In the genomic region with DNA sequence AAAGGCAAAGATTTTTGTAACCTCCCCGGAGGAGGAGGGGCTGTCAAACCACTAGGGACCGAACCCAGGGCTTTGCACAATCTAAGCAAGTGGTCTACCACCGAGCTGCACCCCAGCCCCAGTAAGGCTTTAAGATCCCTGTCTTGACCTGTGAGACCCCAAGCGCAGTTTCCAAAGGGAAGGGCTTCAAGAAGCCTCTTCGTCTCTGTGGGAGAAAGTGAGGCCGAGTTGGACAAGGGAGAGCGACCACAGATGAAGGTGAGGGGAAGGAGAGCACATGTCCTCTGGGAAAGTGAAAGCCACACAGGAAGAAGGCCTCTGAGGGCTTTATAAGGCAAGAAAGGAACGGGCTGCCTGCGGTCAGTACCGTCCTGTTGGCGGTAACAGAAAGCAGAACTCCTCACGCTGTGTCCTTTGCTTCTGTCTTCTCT, we compare ENCODE assay signal across 10 mouse cellular contexts. TPM values are rescaled to one million over a fixed set of nuclear protein-coding genes. Genes with fewer than 3 reads are reported as not detected.
DNase-seq lines count a peak whose midpoint lies in the region; ATAC-seq and TF ChIP-seq lines count a peak whose summit lies in the region.
"Had no signal": no experiment of that assay in that cellular context is flagged by ENCODE, and none has a peak within 500 bp of the region (broad histone marks: within the 10 kb centered on the region; RNA-seq: fewer than 3 reads in every experiment).

No protein-coding gene starts in this region.

- ATAC-seq in CD4-positive, CD25-positive, alpha-beta regulatory T cell, adult 4 months = peak; percentile 93
- ATAC-seq in heart, postnatal 0 days (ENCODE audit: insufficient read depth, low read depth) = 0 out of 2 replicates have a peak, but pooled peaks have one; percentile 6
- no peak for ATAC-seq in forebrain, embryonic 11.5 days (replicated peaks; ENCODE audit: low FRiP score)

- no peak overlapping the region for H3K27ac ChIP-seq in heart, postnatal 0 days (ENCODE audit: low read depth)
- H3K27ac ChIP-seq in forebrain, embryonic 11.5 days (ENCODE audit: low read depth, low read length) = no peak overlapping the region
- H3K27ac ChIP-seq: layer of hippocampus, adult 2 months had no signal

- no peaks in the 10 kb centered on the region for H3K27me3 ChIP-seq in heart, postnatal 0 days (ENCODE audit: control insufficient read depth, insufficient read depth, low read length)
- H3K27me3 ChIP-seq in forebrain, embryonic 11.5 days (ENCODE audit: control insufficient read depth, insufficient read depth, low read length) = no peaks in the 10 kb centered on the region

- H3K4me2 ChIP-seq in heart, postnatal 0 days (ENCODE audit: low read depth, low read length) = peak overlapping the region; percentile 44; the same call in 1 of the 2 replicates
- H3K4me2 ChIP-seq in forebrain, embryonic 11.5 days (ENCODE audit: low read depth, low read length, severe bottlenecking) = no peak overlapping the region

- no peak overlapping the region for H3K9ac ChIP-seq in heart, postnatal 0 days (replicated peaks; ENCODE audit: low read depth, low read length)
- H3K9ac ChIP-seq in forebrain, embryonic 11.5 days (ENCODE audit: low read length) = no peak overlapping the region

- no peak overlapping the region for H3K4me3 ChIP-seq in heart, postnatal 0 days (ENCODE audit: low read depth, low read length)
- H3K4me3 ChIP-seq in forebrain, embryonic 11.5 days (ENCODE audit: low read depth, low read length) = no peak overlapping the region
- H3K4me3 ChIP-seq: layer of hippocampus, adult 2 months had no signal

- H3K9me3 ChIP-seq in heart, postnatal 0 days (replicated peaks; ENCODE audit: control insufficient read depth, low read length) = no peaks in the 10 kb centered on the region
- H3K9me3 ChIP-seq in forebrain, embryonic 11.5 days (ENCODE audit: control insufficient read depth, low read length) = no peaks in the 10 kb centered on the region

- no peak for TF ChIP-seq CTCF in heart, postnatal 0 days (IDR thresholded peaks at IDR 0.05; ENCODE audit: low read depth)

- no peaks in the 10 kb centered on the region for H3K36me3 ChIP-seq in heart, postnatal 0 days (replicated peaks; ENCODE audit: control insufficient read depth, insufficient read depth, low read length)
- no peaks in the 10 kb centered on the region for H3K36me3 ChIP-seq in forebrain, embryonic 11.5 days (ENCODE audit: control insufficient read depth, insufficient read depth, low read length)

- peak; percentile 28 for DNase-seq in adrenal gland, adult 2 months
- DNase-seq in adrenal gland, postnatal 25 days = no peak
- no peak for DNase-seq in heart, postnatal 0 days (ENCODE audit: low spot score)
- peak; percentile 24 for DNase-seq in lung, postnatal 10 days
- DNase-seq in forebrain, embryonic 11.5 days (ENCODE audit: low spot score) = no peak
- DNase-seq in right cerebral cortex, adult 18-20 months = no peak
- no peak for DNase-seq in ovary, postnatal 14 days (ENCODE audit: low spot score)
- DNase-seq: embryo, embryonic 11 days had no signal

- 43% methylated on average over 12 of the region's 12 CpGs for WGBS in heart, postnatal 0 days
- 64% methylated on average over 10 of the region's 12 CpGs for WGBS in forebrain, embryonic 11.5 days

- H3K4me1 ChIP-seq in heart, postnatal 0 days (ENCODE audit: control insufficient read depth, insufficient read depth) = no peaks in the 10 kb centered on the region
- no peaks in the 10 kb centered on the region for H3K4me1 ChIP-seq in forebrain, embryonic 11.5 days (replicated peaks; ENCODE audit: control insufficient read depth, insufficient read depth, low read length)

- no peak for TF ChIP-seq EP300 in heart, postnatal 0 days (IDR thresholded peaks at IDR 0.05; ENCODE audit: low read depth)

RNA-seq across cellular contexts. Expression of gene Bex6, which starts 10.4 kb away (rescaled TPM):
- not detected for total RNA-seq in adrenal gland, adult 2 months (2021)
- not detected in 2 replicates for polyA plus RNA-seq in adrenal gland, adult 2 months (2012; rRNA removed)
- not detected in 2 replicates for total RNA-seq in adrenal gland, postnatal 25 days (2021)
- polyA plus RNA-seq in CD4-positive, CD25-positive, alpha-beta regulatory T cell, adult 4 months (2017; shearing (Covaris generic)) = not detected
- total RNA-seq in heart, postnatal 0 days (2014; rRNA removed; ENCODE audit: low replicate concordance) = not detected in 2 replicates
- polyA plus RNA-seq in heart, postnatal 0 days (2015; fragmentation: Nextera tagmentation; extraction: Ambion mirVana) = not detected in 2 replicates
- 0.35 TPM in 1 of 2 replicates, not detected in the other for polyA plus RNA-seq in forebrain, embryonic 11.5 days (2014; fragmentation: Nextera tagmentation; extraction: Ambion mirVana)
- total RNA-seq: layer of hippocampus, adult 2 months had no signal

RNA-seq across cellular contexts. Expression of gene Nrros, which starts 24.6 kb away (rescaled TPM):
- 1 to 10 TPM; 4.1 to 6.3 TPM for total RNA-seq in adrenal gland, adult 2 months (2021)
- 13.4 and 14.1 TPM in 2 replicates for polyA plus RNA-seq in adrenal gland, adult 2 months (2012; rRNA removed)
- 6.1 and 8.9 TPM in 2 replicates for total RNA-seq in adrenal gland, postnatal 25 days (2021)
- polyA plus RNA-seq in CD4-positive, CD25-positive, alpha-beta regulatory T cell, adult 4 months (2017; shearing (Covaris generic)) = 10 to 100 TPM; 61.7 to 77.0 TPM
- total RNA-seq in heart, postnatal 0 days (2014; rRNA removed; ENCODE audit: low replicate concordance) = 13.4 and 16.6 TPM in 2 replicates
- polyA plus RNA-seq in heart, postnatal 0 days (2015; fragmentation: Nextera tagmentation; extraction: Ambion mirVana) = 6.1 and 6.8 TPM in 2 replicates
- polyA plus RNA-seq in forebrain, embryonic 11.5 days (2014; fragmentation: Nextera tagmentation; extraction: Ambion mirVana) = 6.7 and 7.5 TPM in 2 replicates

RNA-seq across cellular contexts. Expression of gene Fbxo45, which starts 56.9 kb away (rescaled TPM):
- 10 to 100 TPM; 12.8 to 16.8 TPM for total RNA-seq in adrenal gland, adult 2 months (2021)
- 3.3 and 3.9 TPM in 2 replicates for polyA plus RNA-seq in adrenal gland, adult 2 months (2012; rRNA removed)
- total RNA-seq in adrenal gland, postnatal 25 days (2021) = 19.6 and 22.8 TPM in 2 replicates
- 1 to 10 TPM; 5.3 to 5.5 TPM for polyA plus RNA-seq in CD4-positive, CD25-positive, alpha-beta regulatory T cell, adult 4 months (2017; shearing (Covaris generic))
- 9.8 and 13.7 TPM in 2 replicates for total RNA-seq in heart, postnatal 0 days (2014; rRNA removed; ENCODE audit: low replicate concordance)
- polyA plus RNA-seq in heart, postnatal 0 days (2015; fragmentation: Nextera tagmentation; extraction: Ambion mirVana) = 5.1 and 5.8 TPM in 2 replicates
- polyA plus RNA-seq in forebrain, embryonic 11.5 days (2014; fragmentation: Nextera tagmentation; extraction: Ambion mirVana) = 28.0 and 31.1 TPM in 2 replicates

RNA-seq across cellular contexts. Expression of gene Wdr53, which starts 57.0 kb away (rescaled TPM):
- 10 to 100 TPM; 10.2 to 16.1 TPM for total RNA-seq in adrenal gland, adult 2 months (2021)
- polyA plus RNA-seq in adrenal gland, adult 2 months (2012; rRNA removed) = 0.62 and 1.6 TPM in 2 replicates
- total RNA-seq in adrenal gland, postnatal 25 days (2021) = 15.1 and 16.3 TPM in 2 replicates
- polyA plus RNA-seq in CD4-positive, CD25-positive, alpha-beta regulatory T cell, adult 4 months (2017; shearing (Covaris generic)) = 10 to 100 TPM; 21.4 to 22.3 TPM
- total RNA-seq in heart, postnatal 0 days (2014; rRNA removed; ENCODE audit: low replicate concordance) = 3.6 and 5.8 TPM in 2 replicates
- polyA plus RNA-seq in heart, postnatal 0 days (2015; fragmentation: Nextera tagmentation; extraction: Ambion mirVana) = 10.3 and 11.7 TPM in 2 replicates
- 17.4 and 20.3 TPM in 2 replicates for polyA plus RNA-seq in forebrain, embryonic 11.5 days (2014; fragmentation: Nextera tagmentation; extraction: Ambion mirVana)

Comparison
In these comparisons a context has a peak if more than half of its experiments do, and no peak if none do; other contexts are left out.
1. DNase-seq: peak in adrenal gland, adult 2 months (single experiment) and lung, postnatal 10 days (single experiment); none in adrenal gland, postnatal 25 days (single experiment), heart, postnatal 0 days (single experiment), forebrain, embryonic 11.5 days (single experiment), right cerebral cortex, adult 18-20 months (single experiment) and ovary, postnatal 14 days (single experiment).